Mouse (Mus musculus): ENCODE data around the gene Nmrk1. TPM values are rescaled to one million over a fixed set of nuclear protein-coding genes. Genes with fewer than 3 reads are reported as not detected.

The Nmrk1 gene
- polyA plus RNA-seq, 1 experiment from 2014 or later, result 8.3 TPM

DNA sequence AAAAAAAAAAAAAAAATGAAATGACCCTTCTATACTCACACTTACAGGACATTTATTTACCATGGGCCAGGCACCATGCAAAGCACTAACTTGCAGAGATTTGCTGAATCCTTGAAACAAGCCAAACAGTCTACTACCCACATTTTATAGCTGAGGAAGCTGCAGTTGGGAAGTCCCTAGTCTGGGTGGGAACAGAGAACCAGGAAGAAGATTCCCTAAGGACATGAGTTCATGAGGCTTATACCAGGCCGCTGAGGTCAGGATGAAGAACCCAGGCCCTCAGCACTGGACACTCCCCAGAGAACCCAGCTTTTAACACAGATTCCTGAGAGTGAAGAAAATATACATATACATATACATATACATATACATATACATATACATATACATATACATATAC is 14.2 kb upstream of the Nmrk1 start:
- WGBS, result 89% methylated on average over 1 of the region's 1 CpGs
- no peak for ATAC-seq (ENCODE audit: low FRiP score)
- no peak overlapping the region for H3K4me3 ChIP-seq (replicated peaks)
- H3K27me3 ChIP-seq (replicated peaks), result no peaks in the 10 kb centered on the region
- no peak overlapping the region for H3K4me2 ChIP-seq
- no peaks in the 10 kb centered on the region for H3K9me3 ChIP-seq (replicated peaks)
- H3K4me1 ChIP-seq, result no peaks in the 10 kb centered on the region
- H3K36me3 ChIP-seq, result no peaks in the 10 kb centered on the region
- H3K27ac ChIP-seq (replicated peaks), result no peak overlapping the region
- H3K9ac ChIP-seq (replicated peaks), result no peak overlapping the region

GRCm38 (mm10) chr19:18619060-18619459 is 12.7 kb upstream of the Nmrk1 start:
- Histone ChIP-seq H3K4me2 (no peak overlapping the region), H3K9ac (replicated peaks) (no peak overlapping the region), H3K36me3 (no peaks in the 10 kb centered on the region), H3K27ac (replicated peaks) (no peak overlapping the region), H3K4me1 (no peaks in the 10 kb centered on the region), H3K27me3 (replicated peaks) (no peaks in the 10 kb centered on the region), H3K4me3 (replicated peaks) (no peak overlapping the region), H3K9me3 (replicated peaks) (no peaks in the 10 kb centered on the region)
- WGBS, result 83% methylated on average over 5 of the region's 5 CpGs
- ATAC-seq (ENCODE audit: low FRiP score), result no peak

DNA sequence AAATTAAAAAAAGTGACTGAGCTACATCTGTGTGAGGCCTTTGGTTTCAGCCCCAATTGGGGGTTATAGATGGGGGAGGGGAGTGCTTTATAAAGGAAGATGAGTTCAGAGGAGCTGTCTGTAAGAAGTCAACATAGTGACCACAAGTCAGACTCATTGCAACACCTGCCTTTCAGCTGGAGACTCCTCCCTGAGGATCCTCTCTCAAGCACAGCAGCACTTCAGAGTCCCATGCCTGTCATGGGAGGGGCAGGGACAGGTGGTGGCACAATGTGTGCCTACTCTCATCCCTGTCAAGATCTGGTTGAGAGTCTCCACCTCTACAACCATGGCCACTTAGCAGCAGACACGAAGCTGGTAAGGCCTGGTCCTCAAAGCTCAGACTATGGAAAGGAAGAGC is 12.1 kb upstream of the Nmrk1 start:
- Histone ChIP-seq H3K4me3 (replicated peaks) (no peak overlapping the region), H3K9me3 (replicated peaks) (no peaks in the 10 kb centered on the region), H3K4me1 (no peaks in the 10 kb centered on the region), H3K27me3 (replicated peaks) (no peaks in the 10 kb centered on the region), H3K27ac (replicated peaks) (no peak overlapping the region), H3K9ac (replicated peaks) (no peak overlapping the region), H3K4me2 (no peak overlapping the region), H3K36me3 (no peaks in the 10 kb centered on the region)
- no peak for ATAC-seq (ENCODE audit: low FRiP score)
- 86% methylated on average over 1 of the region's 1 CpGs for WGBS

GRCm38 (mm10) chr19:18623894-18624293 is 7.9 kb upstream of the Nmrk1 start:
- Histone ChIP-seq H3K4me1 (no peaks in the 10 kb centered on the region), H3K36me3 (no peaks in the 10 kb centered on the region), H3K4me2 (no peak overlapping the region), H3K27me3 (replicated peaks) (no peaks in the 10 kb centered on the region), H3K27ac (replicated peaks) (no peak overlapping the region), H3K9me3 (replicated peaks) (no peaks in the 10 kb centered on the region), H3K9ac (replicated peaks) (no peak overlapping the region), H3K4me3 (replicated peaks) (no peak overlapping the region)
- no peak for ATAC-seq (ENCODE audit: low FRiP score)
- 76% methylated on average over 2 of the region's 2 CpGs for WGBS

GRCm38 (mm10) chr19:18629589-18629988 is 2.2 kb upstream of the Nmrk1 start:
- Histone ChIP-seq H3K4me3 (replicated peaks) (no peak overlapping the region), H3K36me3 (no peaks in the 10 kb centered on the region), H3K9me3 (replicated peaks) (no peaks in the 10 kb centered on the region), H3K9ac (replicated peaks) (no peak overlapping the region), H3K4me1 (peaks cover 17% of the 10 kb centered on the region), H3K27me3 (replicated peaks) (0 out of 2 replicates have a peak, but pooled peaks cover 7% of the 10 kb centered on the region), H3K4me2 (peak overlapping the region; percentile 99), H3K27ac (replicated peaks) (no peak overlapping the region)
- ATAC-seq (ENCODE audit: low FRiP score), result no peak
- WGBS, result 79% methylated on average over 1 of the region's 1 CpGs

DNA sequence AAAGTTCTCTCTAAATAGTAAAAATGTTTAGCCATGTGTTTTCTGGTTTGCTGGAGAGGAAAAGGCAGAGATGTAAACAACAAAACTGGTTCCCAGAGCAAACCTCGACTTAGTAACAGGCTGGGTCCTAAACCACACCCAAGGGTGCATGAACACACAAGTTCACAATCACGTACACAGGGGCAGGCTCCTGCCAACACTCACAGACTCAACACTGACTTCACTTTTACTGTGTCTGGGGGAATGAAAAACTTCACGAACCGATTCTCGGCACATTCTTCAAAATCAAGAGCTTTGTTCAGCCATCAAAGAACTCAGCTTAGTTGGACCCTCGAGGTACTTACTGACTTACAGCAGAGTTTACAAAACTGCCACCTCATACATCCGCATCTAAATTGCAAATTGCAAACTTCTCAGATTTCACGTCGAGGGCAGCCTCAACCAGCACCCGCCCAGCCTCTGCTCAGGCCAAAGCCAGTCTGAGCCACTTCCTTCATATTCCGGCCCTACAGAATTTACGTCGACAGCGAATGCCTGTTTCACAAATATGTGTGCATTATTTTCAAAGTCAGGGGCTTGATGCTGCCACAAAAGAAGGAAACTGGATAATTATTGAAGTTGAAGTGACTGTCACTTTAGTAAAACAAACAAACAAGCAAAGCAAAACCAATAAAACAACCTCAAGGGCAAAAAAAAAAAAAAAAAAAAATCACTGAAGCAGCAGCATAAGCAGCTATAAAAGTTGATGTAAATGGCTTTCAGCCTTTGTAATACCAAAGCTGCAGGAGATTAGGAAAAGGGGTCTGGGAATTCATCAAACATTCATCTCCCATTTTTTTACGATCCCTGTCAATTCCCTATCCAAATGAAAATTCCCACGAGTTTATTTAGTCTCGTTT is 1.3 kb upstream of the Nmrk1 start:
- 0 out of 2 replicates have a peak, but pooled peaks cover 7% of the 10 kb centered on the region for H3K27me3 ChIP-seq (replicated peaks)
- H3K4me3 ChIP-seq (replicated peaks), result peak overlapping the region; percentile 92
- no peaks in the 10 kb centered on the region for H3K36me3 ChIP-seq
- no peak overlapping the region; the same call in 1 of the 2 replicates for H3K27ac ChIP-seq (replicated peaks)
- 10% methylated on average over 17 of the region's 17 CpGs for WGBS
- no peak for ATAC-seq (ENCODE audit: low FRiP score)
- peak overlapping the region; percentile 66 for H3K9ac ChIP-seq (replicated peaks)
- H3K9me3 ChIP-seq (replicated peaks), result no peaks in the 10 kb centered on the region
- peaks cover 17% of the 10 kb centered on the region for H3K4me1 ChIP-seq
- H3K4me2 ChIP-seq, result peak overlapping the region; percentile 99

DNA sequence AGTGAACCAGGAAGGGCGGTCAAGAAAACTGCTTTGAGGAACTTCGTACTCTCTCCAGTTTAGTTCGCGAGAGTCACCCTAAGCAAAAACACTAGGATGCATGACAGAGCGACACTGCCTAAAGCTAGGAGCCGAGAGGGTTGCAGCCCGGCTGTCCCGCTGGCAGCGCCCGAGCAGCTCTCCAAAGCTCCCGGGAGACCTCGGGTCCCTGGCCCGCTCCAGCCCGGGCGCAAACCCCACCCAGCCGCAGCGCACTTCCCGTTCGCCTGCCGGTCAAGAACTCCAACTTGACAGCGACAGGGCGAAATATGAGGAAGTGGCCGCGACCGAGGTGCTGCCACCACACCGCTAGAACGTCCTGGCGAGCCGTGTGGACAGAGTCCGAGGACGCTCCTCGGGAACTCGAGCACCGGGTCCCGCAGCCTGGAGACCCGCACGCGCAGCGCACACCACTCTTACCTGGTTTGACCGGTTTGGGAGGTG is 548 bp upstream of the Nmrk1 start:
- Histone ChIP-seq H3K36me3 (no peaks in the 10 kb centered on the region), H3K27ac (replicated peaks) (peak overlapping the region; percentile 77), H3K27me3 (replicated peaks) (0 out of 2 replicates have a peak, but pooled peaks cover 7% of the 10 kb centered on the region), H3K4me2 (peak overlapping the region; percentile 99), H3K9me3 (replicated peaks) (no peaks in the 10 kb centered on the region), H3K4me1 (peaks cover 17% of the 10 kb centered on the region), H3K4me3 (replicated peaks) (peak overlapping the region; percentile 92), H3K9ac (replicated peaks) (peak overlapping the region; percentile 66)
- peak; percentile 62 for ATAC-seq (ENCODE audit: low FRiP score)
- WGBS, result under 1% methylated on average over 40 of the region's 40 CpGs

DNA sequence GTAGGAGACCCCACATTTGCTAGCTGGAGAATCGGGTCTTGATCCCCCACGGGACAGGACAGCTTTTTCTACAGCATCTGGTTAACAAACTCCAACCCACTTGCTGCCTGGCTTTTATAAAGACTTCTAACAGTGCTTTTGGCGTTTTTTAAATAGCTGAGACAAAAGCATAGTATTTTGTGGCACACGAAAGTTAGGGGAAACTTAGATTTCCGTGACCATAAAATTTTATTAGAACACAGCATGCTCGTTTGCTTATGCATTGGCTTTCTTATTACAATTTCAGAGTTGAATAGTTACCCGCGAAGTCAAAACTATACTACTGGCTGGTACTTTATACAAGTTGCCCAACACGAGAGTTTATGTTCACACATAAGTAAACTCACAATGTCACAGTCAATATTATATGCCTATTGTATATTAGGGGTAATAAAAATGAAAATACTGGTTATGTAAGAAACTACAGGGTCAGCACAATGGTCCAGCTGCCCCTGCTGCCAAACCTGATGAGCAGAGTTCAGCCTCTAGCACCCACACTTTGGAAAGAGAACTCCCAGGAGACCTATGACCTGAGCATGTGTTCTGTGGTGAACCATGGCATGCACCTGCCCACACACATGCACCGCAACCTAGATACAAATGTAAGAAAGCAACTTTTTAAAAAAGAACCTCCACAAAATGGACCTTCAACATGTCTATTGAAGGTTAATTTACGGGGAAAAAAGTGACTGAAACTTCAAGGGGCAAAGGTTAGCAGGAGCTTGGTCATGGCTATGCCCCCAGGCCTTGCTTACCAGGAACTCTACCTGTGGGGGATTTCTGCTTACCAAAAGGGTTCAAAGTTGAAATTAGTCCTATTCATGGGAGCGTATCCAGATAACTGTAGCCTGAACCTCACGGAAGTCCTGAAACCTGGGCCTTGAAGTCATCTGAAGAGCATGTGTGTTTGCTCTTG is 758 bp downstream of the Nmrk1 start:
- 59% methylated on average over 13 of the region's 13 CpGs for WGBS
- H3K27ac ChIP-seq (replicated peaks), result no peak overlapping the region
- peak overlapping the region; percentile 99 for H3K4me2 ChIP-seq
- H3K36me3 ChIP-seq, result no peaks in the 10 kb centered on the region
- H3K27me3 ChIP-seq (replicated peaks), result 0 out of 2 replicates have a peak, but pooled peaks cover 7% of the 10 kb centered on the region
- H3K4me1 ChIP-seq, result peaks cover 17% of the 10 kb centered on the region
- no peak for ATAC-seq (ENCODE audit: low FRiP score)
- peak overlapping the region; percentile 92 for H3K4me3 ChIP-seq (replicated peaks)
- H3K9me3 ChIP-seq (replicated peaks), result no peaks in the 10 kb centered on the region
- H3K9ac ChIP-seq (replicated peaks), result peak overlapping the region; percentile 66; the same call in 1 of the 2 replicates

- 86% methylated on average over 5 of the region's 5 CpGs for WGBS
- H3K4me3 ChIP-seq (replicated peaks), result no peak overlapping the region
- H3K27me3 ChIP-seq (replicated peaks), result 0 out of 2 replicates have a peak, but pooled peaks cover 3% of the 10 kb centered on the region
- H3K9ac ChIP-seq (replicated peaks), result no peak overlapping the region
- no peak for ATAC-seq (ENCODE audit: low FRiP score)
- H3K36me3 ChIP-seq, result no peaks in the 10 kb centered on the region
- no peak overlapping the region for H3K4me2 ChIP-seq
- H3K4me1 ChIP-seq, result no peaks in the 10 kb centered on the region
- no peaks in the 10 kb centered on the region for H3K9me3 ChIP-seq (replicated peaks)
- no peak overlapping the region for H3K27ac ChIP-seq (replicated peaks)
Measured at GRCm38 (mm10) chr19:18637954-18638353, 6.2 kb downstream of the Nmrk1 start.

DNA sequence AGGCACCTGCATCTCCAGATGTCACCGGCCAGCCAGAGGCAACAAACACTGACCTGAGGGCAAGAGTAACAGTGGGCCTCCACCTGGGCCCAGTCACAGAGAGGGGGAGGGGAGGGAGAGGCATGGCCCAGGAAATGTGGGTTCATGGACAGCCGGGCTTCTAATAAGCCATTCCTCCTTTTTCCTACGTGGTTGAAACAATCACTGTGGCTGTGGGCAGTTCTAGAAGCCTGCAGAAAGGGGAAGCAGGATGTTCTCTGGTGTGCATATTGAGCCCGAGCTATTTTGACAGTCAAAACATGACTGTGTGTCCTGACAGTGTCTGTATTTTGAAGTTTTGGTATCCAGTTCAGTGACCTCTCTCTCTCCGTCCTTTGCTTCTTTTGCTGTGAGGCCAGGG is 7.2 kb downstream of the Nmrk1 start:
- Histone ChIP-seq H3K9me3 (replicated peaks) (no peaks in the 10 kb centered on the region), H3K36me3 (no peaks in the 10 kb centered on the region), H3K9ac (replicated peaks) (no peak overlapping the region), H3K4me2 (no peak overlapping the region), H3K4me1 (no peaks in the 10 kb centered on the region), H3K27ac (replicated peaks) (no peak overlapping the region), H3K4me3 (replicated peaks) (no peak overlapping the region), H3K27me3 (replicated peaks) (no peaks in the 10 kb centered on the region)
- WGBS, result 72% methylated on average over 5 of the region's 5 CpGs
- ATAC-seq (ENCODE audit: low FRiP score), result no peak

DNA sequence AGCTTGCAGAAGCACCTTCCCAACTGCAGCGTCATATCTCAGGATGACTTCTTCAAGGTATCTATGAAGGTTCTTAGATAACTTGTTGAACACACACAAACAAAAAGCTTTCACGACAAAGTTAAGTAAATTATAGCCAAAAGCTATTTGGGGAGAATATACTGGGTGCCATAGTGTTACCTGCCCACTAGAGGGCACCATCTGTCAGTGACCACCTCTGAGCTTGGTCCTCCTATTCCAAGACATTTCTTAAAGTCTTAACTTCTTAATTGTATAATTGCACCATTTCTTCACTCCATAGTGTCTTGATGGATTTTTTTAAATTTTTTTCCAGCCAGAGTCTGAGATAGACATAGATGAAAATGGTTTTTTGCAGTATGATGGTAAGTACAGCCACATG is 7.8 kb downstream of the Nmrk1 start:
- Histone ChIP-seq H3K36me3 (no peaks in the 10 kb centered on the region), H3K9ac (replicated peaks) (no peak overlapping the region), H3K27me3 (replicated peaks) (no peaks in the 10 kb centered on the region), H3K4me1 (no peaks in the 10 kb centered on the region), H3K4me3 (replicated peaks) (no peak overlapping the region), H3K27ac (replicated peaks) (no peak overlapping the region), H3K9me3 (replicated peaks) (no peaks in the 10 kb centered on the region), H3K4me2 (no peak overlapping the region)
- WGBS, result 30% methylated on average over 2 of the region's 2 CpGs
- ATAC-seq (ENCODE audit: low FRiP score), result no peak

Measured in neural tube, embryonic 15.5 days (tissue).